Mouse (Mus musculus): ENCODE results near the gene Dock1.

Gene Dock1

DNA sequence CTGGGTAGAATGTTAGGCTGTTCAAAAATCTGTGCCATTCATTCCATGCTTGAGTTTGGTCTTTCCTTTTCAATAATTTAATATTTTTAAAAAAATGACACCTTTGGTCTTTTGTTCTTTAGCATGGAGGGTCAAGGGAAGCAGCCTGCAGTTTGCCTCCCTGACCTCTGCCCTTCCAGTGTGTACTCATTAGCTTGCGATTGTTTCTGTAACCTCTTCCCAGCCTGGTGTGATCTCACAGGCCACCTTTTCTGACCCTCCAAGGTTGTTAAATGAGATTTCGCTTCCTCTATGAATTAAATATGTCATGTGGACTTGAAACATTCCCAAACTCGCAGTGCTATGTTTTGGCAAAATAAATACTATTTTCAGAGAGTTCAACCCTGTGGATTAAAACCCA is 151.6 kb downstream of the Dock1 start:
- no peak for DNase-seq (ENCODE audit: low spot score in 2 of 2)

GRCm38 (mm10) chr7:134823891-134824290 is 153.4 kb downstream of the Dock1 start:
- DNase-seq (ENCODE audit: low spot score in 2 of 2): no peak

- no peak for DNase-seq (ENCODE audit: low spot score in 2 of 2)
Observed at GRCm38 (mm10) chr7:134840066-134840465, 169.6 kb downstream of the Dock1 start.

GRCm38 (mm10) chr7:134842751-134843150 is 172.3 kb downstream of the Dock1 start:
- DNase-seq (ENCODE audit: low spot score in 2 of 2): no peak

GRCm38 (mm10) chr7:134862000-134862399 is 191.5 kb downstream of the Dock1 start:
- no peak for DNase-seq (ENCODE audit: low spot score in 2 of 2)

DNA sequence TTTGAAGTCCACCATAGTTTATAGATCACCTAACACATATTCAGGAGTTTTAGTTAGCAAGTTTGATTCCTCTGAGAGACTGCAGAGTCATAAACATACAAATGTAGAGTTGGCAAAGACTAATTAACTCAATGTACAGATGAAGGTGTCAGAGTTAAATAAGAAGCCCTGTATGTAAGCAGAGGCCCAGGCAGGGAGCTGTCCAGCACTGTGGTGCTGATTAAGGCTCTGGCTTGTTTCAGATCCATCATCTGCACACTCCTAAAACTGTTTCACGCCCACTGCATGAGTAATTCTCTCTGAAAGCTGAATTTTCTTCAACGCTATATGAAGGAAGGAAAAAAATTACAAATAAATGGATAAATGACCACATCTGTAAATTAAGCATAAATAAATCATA is 193.7 kb downstream of the Dock1 start:
- peak in 1 of 2 experiments; percentile 11 for DNase-seq (ENCODE audit: low spot score in 2 of 2)

DNA sequence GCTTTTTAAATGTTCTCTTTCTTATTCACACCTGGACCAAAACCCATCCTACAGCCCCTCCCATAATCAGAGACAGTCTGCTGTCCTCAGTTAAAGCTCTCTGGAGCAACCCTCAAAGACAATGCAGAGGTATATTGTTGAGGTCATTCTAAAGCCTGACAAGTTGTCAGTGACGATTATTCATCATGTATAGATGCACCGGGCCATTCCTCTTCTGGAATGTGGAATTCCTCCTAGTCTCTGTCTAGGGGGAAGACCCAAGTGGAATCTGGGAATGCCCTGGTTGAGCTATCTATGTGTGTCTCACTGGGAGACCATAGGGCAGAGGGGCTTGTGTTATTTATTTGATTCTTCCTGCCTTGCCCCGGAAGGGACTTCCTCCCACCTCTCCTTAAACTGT is 202.1 kb downstream of the Dock1 start:
- DNase-seq (ENCODE audit: low spot score in 2 of 2): no peak

- no peak for DNase-seq (ENCODE audit: low spot score in 2 of 2)
Observed at GRCm38 (mm10) chr7:134872981-134873380, 202.5 kb downstream of the Dock1 start.

GRCm38 (mm10) chr7:134878985-134879384 is 208.5 kb downstream of the Dock1 start:
- no peak for DNase-seq (ENCODE audit: low spot score in 2 of 2)

DNA sequence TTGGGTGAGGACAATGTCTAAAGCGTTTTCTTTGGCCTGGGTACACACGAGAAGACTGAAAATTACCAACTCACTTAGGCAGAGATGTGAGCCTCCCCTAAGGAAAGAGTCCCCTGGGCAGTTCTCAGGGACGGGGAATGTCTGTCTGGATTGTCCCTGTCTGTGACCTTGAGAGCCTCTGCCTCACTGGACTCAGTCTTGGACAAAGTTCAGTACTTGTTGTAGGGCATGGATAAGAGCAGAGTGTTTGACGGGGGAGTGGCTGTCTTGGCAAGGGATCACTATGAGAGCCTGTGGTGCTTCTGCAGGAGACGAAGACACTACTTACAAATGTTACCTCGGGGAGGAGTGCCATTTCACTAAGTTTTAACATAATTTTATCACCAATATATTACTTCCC is 210.0 kb downstream of the Dock1 start:
- no peak for DNase-seq (ENCODE audit: low spot score in 2 of 2)

- DNase-seq (ENCODE audit: low spot score in 2 of 2): no peak
Observed at GRCm38 (mm10) chr7:134883516-134883915, 213.1 kb downstream of the Dock1 start.

DNA sequence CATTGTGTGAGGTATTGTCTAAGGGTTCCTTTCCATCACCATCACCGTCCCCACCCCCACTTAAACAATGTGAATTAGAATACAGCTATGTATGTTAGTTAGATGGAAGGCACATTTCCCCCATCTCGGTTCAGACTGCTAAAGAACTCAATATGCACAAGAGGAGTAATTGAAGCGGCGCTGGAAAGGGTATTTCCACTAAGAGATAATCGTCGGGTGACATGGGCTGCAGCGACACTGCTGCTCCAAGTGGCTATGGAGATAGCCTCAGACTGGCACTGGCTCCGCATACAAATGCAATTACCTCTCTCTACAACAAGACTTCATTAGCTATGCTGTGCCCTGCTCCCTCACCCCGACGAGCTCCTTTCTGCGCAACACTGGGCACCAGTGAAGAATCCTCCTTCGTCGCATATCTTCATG is 222.0 kb downstream of the Dock1 start:
- no peak for DNase-seq (ENCODE audit: low spot score in 2 of 2)

- no peak for DNase-seq (ENCODE audit: low spot score in 2 of 2)
Observed at GRCm38 (mm10) chr7:134892972-134893371, 222.5 kb downstream of the Dock1 start.

GRCm38 (mm10) chr7:134894604-134895003 is 224.2 kb downstream of the Dock1 start:
- DNase-seq (ENCODE audit: low spot score in 2 of 2): no peak

- no peak for DNase-seq (ENCODE audit: low spot score in 2 of 2)
Observed at GRCm38 (mm10) chr7:134899462-134899861, 229.0 kb downstream of the Dock1 start.

DNA sequence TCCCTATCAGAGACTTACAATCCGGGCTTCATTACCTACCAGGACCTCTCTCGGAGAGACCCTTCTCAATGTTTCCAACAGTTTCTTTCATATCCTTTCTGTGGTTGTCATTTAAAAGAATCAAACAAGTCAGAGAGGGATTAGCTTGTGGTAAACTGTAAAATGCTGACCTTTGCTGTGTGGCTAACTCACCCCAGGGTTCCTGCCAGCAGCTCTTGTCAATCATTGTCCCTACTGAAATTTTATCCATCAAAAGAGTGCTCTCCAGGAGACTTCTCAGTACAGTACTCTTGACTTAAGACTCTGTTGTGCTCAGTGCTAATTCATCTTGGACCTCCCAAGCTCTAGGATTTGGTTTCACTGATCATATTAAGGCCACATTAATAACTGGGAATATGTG is 231.5 kb downstream of the Dock1 start:
- no peak for DNase-seq (ENCODE audit: low spot score in 2 of 2)

- DNase-seq (ENCODE audit: low spot score in 2 of 2): no peak
Observed at GRCm38 (mm10) chr7:134931886-134932285, 261.4 kb downstream of the Dock1 start.

GRCm38 (mm10) chr7:134937471-134937926 is 267.0 kb downstream of the Dock1 start:
- peak in 1 of 2 experiments; percentile 20 for DNase-seq (ENCODE audit: low spot score in 2 of 2)

DNA sequence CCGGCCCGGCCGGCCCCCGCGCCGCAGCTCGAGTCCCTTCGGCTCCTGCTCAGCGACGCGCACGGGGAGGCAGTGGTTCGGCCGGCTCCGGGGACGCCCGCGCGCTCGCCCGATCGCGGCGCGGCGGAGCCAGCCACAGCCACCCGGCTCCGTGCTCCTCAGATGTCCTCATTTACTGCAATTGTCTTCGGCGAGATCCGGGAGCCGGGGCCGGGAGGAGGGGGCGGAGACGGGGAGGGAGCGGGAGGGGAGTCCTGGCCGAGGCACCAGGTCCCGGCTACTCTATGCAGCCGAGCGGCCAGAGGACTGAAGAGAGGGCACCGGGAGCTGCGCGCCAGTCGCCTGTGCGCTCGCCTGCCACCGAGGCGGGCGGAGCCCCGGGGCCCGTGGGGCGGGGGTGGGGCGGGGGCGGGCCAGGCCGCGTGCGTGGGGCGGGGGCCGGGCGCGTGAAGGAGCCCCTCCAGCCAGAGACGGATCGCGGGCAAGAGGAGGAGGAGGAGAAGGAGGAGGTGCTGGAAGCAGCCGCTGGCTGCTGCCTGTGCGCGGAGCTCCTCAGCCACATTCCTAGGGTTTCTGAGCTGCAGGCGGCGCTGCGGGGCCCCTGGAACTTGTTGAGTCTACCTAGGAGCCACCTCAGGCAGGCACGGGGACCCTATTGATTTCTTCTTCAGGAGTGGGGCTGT is 267.6 kb downstream of the Dock1 start, which contains the start of gene Fam196a:
Gene Fam196a (minus strand): TSS at position 504 of the 683 bp plus-strand sequence.
- peak; percentile 59 to 75 for DNase-seq (ENCODE audit: low spot score in 2 of 2)

DNA sequence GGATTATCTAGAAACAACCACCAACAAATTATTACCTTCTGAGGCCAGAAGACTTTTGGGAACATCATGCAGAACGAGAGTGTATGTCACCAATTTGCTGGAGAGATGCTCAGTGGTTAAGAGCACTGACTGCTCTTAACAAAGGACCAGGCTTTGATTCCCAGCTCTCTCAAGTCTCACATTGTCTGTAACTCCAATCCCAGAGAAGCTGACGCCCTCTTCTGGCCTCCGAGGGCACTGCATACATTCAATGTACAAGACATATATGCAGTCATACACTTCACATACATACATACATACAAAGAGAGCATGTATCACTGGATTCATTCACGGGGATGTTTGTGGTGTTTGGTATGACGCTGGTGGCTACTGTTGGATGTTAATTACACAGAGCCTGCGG is 271.4 kb downstream of the Dock1 start:
- no peak for DNase-seq (ENCODE audit: low spot score in 2 of 2)

- no peak for DNase-seq (ENCODE audit: low spot score in 2 of 2)
Observed at GRCm38 (mm10) chr7:134943063-134943462, 272.6 kb downstream of the Dock1 start.

- DNase-seq (ENCODE audit: low spot score in 2 of 2): no peak
Observed at GRCm38 (mm10) chr7:134943701-134944100, 273.2 kb downstream of the Dock1 start.

DNA sequence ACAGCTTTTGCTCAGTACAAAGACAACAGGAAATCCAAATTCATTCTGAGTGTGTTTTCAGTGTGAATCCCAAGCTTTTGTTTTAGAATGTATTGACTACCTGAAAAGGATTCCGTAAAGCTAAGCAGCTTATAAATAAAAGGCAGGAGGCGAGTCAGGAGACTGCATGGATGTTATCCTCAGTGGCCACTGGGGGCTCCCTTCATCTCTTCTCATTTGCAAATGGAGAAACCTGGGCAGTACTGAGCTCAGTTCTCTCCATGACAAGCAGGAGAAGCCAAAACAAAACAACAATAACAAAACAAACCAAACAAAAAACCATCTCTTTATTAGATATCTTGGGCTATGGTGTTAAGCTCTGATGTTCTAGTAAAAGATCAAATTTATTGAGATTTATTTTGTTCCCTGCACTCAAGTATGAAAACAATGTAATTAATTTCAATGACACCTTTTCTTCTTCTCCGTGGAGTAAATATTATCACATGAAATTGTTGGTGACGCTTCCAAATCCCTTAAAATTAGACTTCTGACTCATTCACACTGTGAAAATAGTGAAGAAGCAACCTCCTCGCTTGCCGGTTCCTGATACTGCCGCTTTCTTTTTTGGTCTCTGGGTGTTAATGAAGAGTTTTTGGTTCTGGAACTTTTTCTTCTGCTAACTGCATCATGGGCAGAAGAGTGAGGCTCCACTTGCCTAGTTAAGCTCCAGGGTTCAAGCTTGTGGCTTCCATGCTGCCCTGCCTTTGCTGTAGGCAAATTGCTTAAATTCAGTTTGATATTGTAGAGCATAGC is 275.7 kb downstream of the Dock1 start:
- no peak for DNase-seq (ENCODE audit: low spot score in 2 of 2)
